Mouse (Mus musculus): ENCODE results near the gene Duox1. TPM values are rescaled to one million over a fixed set of nuclear protein-coding genes. Genes with fewer than 3 reads are reported as not detected.
"Not testable (repeated sequence)": the region's sequence is repeated elsewhere in the genome, so short reads cannot be mapped to it uniquely, and the experiment has no call there.

Gene Duox1
- polyA plus RNA-seq, 1 experiment from 2014 or later, result 0.18 TPM

DNA sequence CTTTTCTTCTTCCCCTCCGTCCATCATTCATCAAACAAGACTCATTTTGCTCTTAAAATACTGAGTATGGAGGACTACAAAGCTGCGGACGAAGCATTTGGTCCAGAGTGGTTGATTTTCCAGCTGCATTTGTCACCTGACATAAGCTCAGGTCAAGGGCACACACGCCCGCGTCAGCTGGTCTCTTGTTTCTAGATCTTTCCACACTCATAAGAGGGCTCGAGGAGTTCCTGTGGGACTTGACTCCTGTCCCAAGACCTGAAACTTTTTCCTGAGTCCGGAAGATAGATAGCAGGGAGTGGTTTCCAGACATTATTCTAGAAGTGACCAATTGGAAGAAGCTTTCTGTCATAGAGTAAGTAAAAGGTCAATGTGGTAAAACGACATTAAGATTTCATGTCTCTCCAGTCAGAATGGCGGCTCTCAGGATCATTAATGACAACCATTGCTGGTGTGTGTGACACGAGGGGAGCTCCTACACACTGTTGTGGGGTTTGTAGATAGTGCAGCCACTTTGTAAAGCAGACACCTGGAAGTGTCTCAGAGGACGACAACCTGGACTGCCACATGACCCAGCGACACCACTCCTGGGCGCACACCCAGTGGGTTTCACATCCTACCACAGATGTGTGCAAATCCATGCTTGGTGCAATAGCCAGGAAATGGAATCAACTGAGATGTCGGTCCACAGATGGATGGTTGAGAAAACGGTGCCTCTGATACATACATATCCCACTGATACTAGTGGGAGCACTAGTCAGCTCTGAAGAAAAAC lies 66.0 kb downstream of the Duox1 start:
- no peak for ATAC-seq (ENCODE audit: low FRiP score, low read depth)
- no peak overlapping the region for H3K9ac ChIP-seq (replicated peaks)
- no peak overlapping the region for H3K27ac ChIP-seq (replicated peaks)
- H3K27me3 ChIP-seq, result no peaks in the 10 kb centered on the region
- H3K9me3 ChIP-seq, result no peaks in the 10 kb centered on the region
- no peak overlapping the region for H3K4me2 ChIP-seq (replicated peaks)
- no peaks in the 10 kb centered on the region for H3K36me3 ChIP-seq
- H3K4me3 ChIP-seq, result no peak overlapping the region
- H3K4me1 ChIP-seq, result 0 out of 2 replicates have a peak, but pooled peaks cover 4% of the 10 kb centered on the region
- WGBS, result 76% methylated on average over 16 of the region's 16 CpGs

DNA sequence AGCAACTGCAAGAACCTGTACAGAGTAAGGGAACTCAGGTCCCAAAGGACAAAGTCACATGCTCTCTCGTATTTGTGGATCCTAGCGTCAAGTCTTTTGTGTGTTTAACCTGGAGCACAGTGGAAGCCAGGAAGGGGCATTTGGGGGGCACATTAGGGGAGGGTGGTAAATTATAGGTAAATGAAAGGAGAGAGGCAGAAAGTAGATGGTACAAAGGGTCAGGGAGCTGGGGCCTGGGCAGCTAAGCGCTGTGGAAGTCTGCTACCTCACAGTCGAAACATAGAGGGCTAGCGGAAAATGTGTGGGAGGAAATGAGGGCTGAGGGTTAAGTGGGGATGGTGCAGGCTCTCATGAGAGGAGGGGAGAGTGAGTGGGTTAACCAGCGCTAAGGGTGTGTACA lies 66.6 kb downstream of the Duox1 start:
- no peak overlapping the region for H3K27ac ChIP-seq (replicated peaks)
- no peaks in the 10 kb centered on the region for H3K27me3 ChIP-seq
- WGBS, result 83% methylated on average over 6 of the region's 6 CpGs
- no peak overlapping the region for H3K4me2 ChIP-seq (replicated peaks)
- 0 out of 2 replicates have a peak, but pooled peaks cover 4% of the 10 kb centered on the region for H3K4me1 ChIP-seq
- no peaks in the 10 kb centered on the region for H3K36me3 ChIP-seq
- H3K4me3 ChIP-seq, result no peak overlapping the region
- no peak overlapping the region for H3K9ac ChIP-seq (replicated peaks)
- no peak for ATAC-seq (ENCODE audit: low FRiP score, low read depth)
- H3K9me3 ChIP-seq, result no peaks in the 10 kb centered on the region

DNA sequence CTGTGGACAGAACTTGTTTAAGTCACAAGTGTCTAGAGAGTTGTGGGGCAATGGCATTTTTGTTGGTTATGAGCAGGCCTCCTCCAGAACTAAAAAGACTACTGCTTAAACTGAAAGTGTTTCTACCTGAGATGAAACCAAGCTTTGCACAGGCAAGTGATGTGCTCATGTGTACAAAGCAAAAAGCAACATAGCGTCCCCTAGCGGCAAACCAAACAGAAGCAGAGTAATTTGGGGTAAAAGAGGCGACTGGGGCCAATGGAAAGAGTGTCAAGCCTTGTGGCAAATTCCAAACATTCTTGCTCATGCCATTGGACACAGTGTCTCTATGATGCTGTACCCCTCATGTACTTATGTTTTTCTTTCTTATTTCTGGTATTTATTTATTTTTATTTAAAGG lies 69.6 kb downstream of the Duox1 start:
- Histone ChIP-seq H3K4me2 (replicated peaks) (no peak overlapping the region), H3K9ac (replicated peaks) (no peak overlapping the region), H3K36me3 (no peaks in the 10 kb centered on the region), H3K4me1 (0 out of 2 replicates have a peak, but pooled peaks cover 4% of the 10 kb centered on the region), H3K9me3 (no peaks in the 10 kb centered on the region), H3K27me3 (no peaks in the 10 kb centered on the region), H3K4me3 (no peak overlapping the region), H3K27ac (replicated peaks) (no peak overlapping the region)
- WGBS, result 38% methylated on average over 3 of the region's 3 CpGs
- no peak for ATAC-seq (ENCODE audit: low FRiP score, low read depth)

DNA sequence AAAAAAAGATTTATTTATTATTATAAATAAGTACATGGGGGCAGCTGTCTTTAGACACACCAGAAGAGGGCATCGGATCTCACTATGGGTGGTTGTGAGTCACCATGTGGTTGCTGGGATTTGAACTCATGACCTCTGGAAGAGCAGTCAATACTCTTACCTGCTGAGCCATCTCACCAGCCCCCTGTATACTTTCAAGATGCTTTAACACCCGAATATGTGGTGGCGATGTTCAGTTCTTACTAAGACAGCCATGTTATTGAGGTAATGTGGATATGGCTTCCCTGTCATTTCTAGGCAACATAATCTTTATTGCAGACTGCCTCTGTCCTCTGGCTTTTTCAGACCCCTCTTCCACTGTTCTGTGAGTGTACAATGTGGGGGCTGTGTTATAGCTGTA lies 71.7 kb downstream of the Duox1 start:
- not testable (repeated sequence) for ATAC-seq (ENCODE audit: low FRiP score, low read depth); H3K4me1 ChIP-seq; H3K27me3 ChIP-seq; H3K9me3 ChIP-seq; H3K36me3 ChIP-seq; H3K27ac ChIP-seq (replicated peaks); H3K4me2 ChIP-seq (replicated peaks); H3K4me3 ChIP-seq; H3K9ac ChIP-seq (replicated peaks)
- WGBS, result 96% methylated on average over 3 of the region's 3 CpGs

DNA sequence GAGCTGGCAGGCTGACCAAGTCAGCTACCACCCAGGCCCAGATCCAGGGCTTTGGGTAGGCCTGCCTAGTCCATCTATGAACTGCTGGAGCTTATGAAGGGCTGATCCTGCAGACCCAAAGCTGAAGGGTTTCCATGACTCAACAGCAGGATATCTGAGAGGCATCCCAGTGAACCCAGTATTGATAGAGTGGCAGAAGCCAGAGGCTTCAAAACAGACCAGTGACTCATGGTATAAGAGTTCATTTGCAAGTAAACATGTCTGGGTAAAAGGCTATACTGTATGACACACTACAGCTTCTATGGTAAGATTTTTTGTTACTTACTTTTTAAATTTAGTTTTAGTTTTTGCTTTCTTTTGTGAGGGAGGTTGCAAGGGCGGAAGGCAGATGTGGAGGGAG lies 80.7 kb downstream of the Duox1 start:
- ATAC-seq (ENCODE audit: low FRiP score, low read depth), result no peak

More for the DNA sequence above, 80.7 kb downstream of the Duox1 start:
- H3K4me2 ChIP-seq (replicated peaks), result no peak overlapping the region
- H3K4me1 ChIP-seq, result no peaks in the 10 kb centered on the region
- no peaks in the 10 kb centered on the region for H3K36me3 ChIP-seq
- H3K27me3 ChIP-seq, result no peaks in the 10 kb centered on the region
- H3K4me3 ChIP-seq, result no peak overlapping the region
- 92% methylated on average over 1 of the region's 1 CpGs for WGBS
- H3K27ac ChIP-seq (replicated peaks), result no peak overlapping the region
- H3K9ac ChIP-seq (replicated peaks), result no peak overlapping the region
- no peaks in the 10 kb centered on the region for H3K9me3 ChIP-seq

Other genes with a start within 250 kb of the Duox1 start
- 15.0 and 16.4 TPM in 2 replicates for gene Spg11, start 197.3 kb upstream of the Duox1 start, polyA plus RNA-seq (2016; fragmentation: Nextera tagmentation; extraction: Ambion mirVana)
- 107 and 122 TPM in 2 replicates for gene B2m, start 168.0 kb upstream of the Duox1 start, polyA plus RNA-seq (2016; fragmentation: Nextera tagmentation; extraction: Ambion mirVana)
- gene Trim69, start 155.0 kb upstream of the Duox1 start, polyA plus RNA-seq (2016; fragmentation: Nextera tagmentation; extraction: Ambion mirVana), result not detected in 2 replicates
- gene Patl2, start 129.5 kb upstream of the Duox1 start, polyA plus RNA-seq (2016; fragmentation: Nextera tagmentation; extraction: Ambion mirVana), result not detected in 2 replicates
- gene Terb2, start 129.4 kb upstream of the Duox1 start, polyA plus RNA-seq (2016; fragmentation: Nextera tagmentation; extraction: Ambion mirVana), result not detected in 2 replicates
- 24.6 and 25.3 TPM in 2 replicates for gene Sord, start 80.9 kb upstream of the Duox1 start, polyA plus RNA-seq (2016; fragmentation: Nextera tagmentation; extraction: Ambion mirVana)
- gene Duox2, start 17.2 kb upstream of the Duox1 start, polyA plus RNA-seq (2016; fragmentation: Nextera tagmentation; extraction: Ambion mirVana), result not detected in 2 replicates
- not detected in 2 replicates for gene Duoxa2, start 16.8 kb upstream of the Duox1 start, polyA plus RNA-seq (2016; fragmentation: Nextera tagmentation; extraction: Ambion mirVana)
- 0.43 and 0.64 TPM in 2 replicates for gene Duoxa1, start 1.9 kb upstream of the Duox1 start, polyA plus RNA-seq (2016; fragmentation: Nextera tagmentation; extraction: Ambion mirVana)
- gene Shf, start 53.5 kb downstream of the Duox1 start, polyA plus RNA-seq (2016; fragmentation: Nextera tagmentation; extraction: Ambion mirVana), result 9.2 TPM in 2 replicates
- gene Slc28a2, start 110.8 kb downstream of the Duox1 start, polyA plus RNA-seq (2016; fragmentation: Nextera tagmentation; extraction: Ambion mirVana), result not detected in 2 replicates
- gene Gm14085, start 169.3 kb downstream of the Duox1 start, polyA plus RNA-seq (2016; fragmentation: Nextera tagmentation; extraction: Ambion mirVana), result not detected in 2 replicates

Measured in midbrain, embryonic 12.5 days (tissue).